Mouse (Mus musculus) embryonic facial prominence, embryonic 11.5 days (tissue): Measurements from ENCODE around the gene Prx. TPM values are rescaled to one million over a fixed set of nuclear protein-coding genes. Genes with fewer than 3 reads are reported as not detected.
A peak's percentile ranks its signal among the peaks of the same experiment; 100 is the strongest.

Source experiments
- ATAC-seq: fragments of 200-750 bp; cut with Nextera tagmentation; replicated peaks from 2 replicates; pipeline ENCODE4 v1.8.0; 2017; ENCODE audit warnings: low read depth; ENCODE audit not compliant: insufficient number of reproducible peaks, low FRiP score, low TSS enrichment
- DNase-seq: peaks from one replicate; pipeline ENCODE4 v3.0.0-alpha.2; 2015; ENCODE audit warnings: low spot score
- H3K27ac ChIP-seq: fragments of 300-500 bp; sonication (generic); replicated peaks from 2 replicates; pipeline ENCODE4 v1.5.1; 2014; ENCODE audit warnings: mild to moderate bottlenecking, low read depth, low read length, control low read depth
- H3K27me3 ChIP-seq: fragments of 300-500 bp; sonication (generic); 2 replicates; pipeline ENCODE4 v1.6.1; 2014; ENCODE audit warnings: mild to moderate bottlenecking, low read length, moderate library complexity, mixed read lengths; ENCODE audit not compliant: control insufficient read depth, insufficient read depth
- H3K36me3 ChIP-seq: fragments of 300-500 bp; sonication (generic); replicated peaks from 2 replicates; pipeline ENCODE4 v1.6.1; 2014; ENCODE audit warnings: low read depth, mild to moderate bottlenecking, low read length, moderate library complexity, mixed read lengths; ENCODE audit not compliant: control insufficient read depth, insufficient read depth
- H3K4me1 ChIP-seq: fragments of 300-500 bp; sonication (generic); 2 replicates; pipeline ENCODE4 v1.6.1; 2014; ENCODE audit warnings: low read length, mixed read lengths; ENCODE audit not compliant: control insufficient read depth, insufficient read depth
- H3K4me2 ChIP-seq: fragments of 300-500 bp; sonication (generic); 2 replicates; pipeline ENCODE4 v1.6.1; 2014; ENCODE audit warnings: low read depth, mild to moderate bottlenecking, control low read depth, low read length, moderate library complexity
- H3K4me3 ChIP-seq: fragments of 300-500 bp; sonication (generic); 2 replicates; pipeline ENCODE4 v1.5.1; 2014; ENCODE audit warnings: low read depth, low read length, control low read depth
- H3K9ac ChIP-seq: fragments of 300-500 bp; sonication (generic); replicated peaks from 2 replicates; pipeline ENCODE4 v1.6.1; 2014; ENCODE audit warnings: mild to moderate bottlenecking, control low read depth, low read length
- H3K9me3 ChIP-seq: fragments of 300-500 bp; sonication (generic); replicated peaks from 2 replicates; pipeline ENCODE4 v1.6.1; 2016; ENCODE audit warnings: mild to moderate bottlenecking, low read length, inconsistent platforms, mixed read lengths; ENCODE audit not compliant: control insufficient read depth
- WGBS: fragments of 180-500 bp; shearing (Covaris S2); extraction: QIAGEN DNeasy Blood & Tissue Kit; methylation state at CpG from one replicate; pipeline ENCODE4 v1.1.7; 2014; 5-methylcytosine and 5-hydroxymethylcytosine counted together
- polyA plus RNA-seq: library from polyadenylated mRNA; unstranded; fragments of >200 nt; fragmentation: Nextera tagmentation; extraction: Ambion mirVana; gene quantifications from 2 replicates; pipeline ENCODE4 v1.2.1, GENCODE M21; 2014

Prx gene
- polyA plus RNA-seq, 1 experiment from 2014 or later: 1.2 TPM

GRCm38 (mm10) chr7:27514961-27515360 is 15.8 kb downstream of the Prx start:
- 78% methylated on average over 9 of the region's 9 CpGs for WGBS
- Histone ChIP-seq H3K27ac (no peak overlapping the region), H3K9me3 (no peaks in the 10 kb centered on the region), H3K9ac (no peak overlapping the region), H3K4me2 (no peak overlapping the region), H3K4me3 (no peak overlapping the region), H3K4me1 (no peaks in the 10 kb centered on the region), H3K36me3 (no peaks in the 10 kb centered on the region), H3K27me3 (no peaks in the 10 kb centered on the region)
- 0 out of 2 replicates have a peak, but pooled peaks have one; percentile 24 for ATAC-seq
- DNase-seq: no peak

- ATAC-seq (no peak), DNase-seq (no peak)
- no peaks in the 10 kb centered on the region for H3K9me3 ChIP-seq
- H3K4me1 ChIP-seq: no peaks in the 10 kb centered on the region
- 86% methylated on average over 9 of the region's 9 CpGs for WGBS
- no peak overlapping the region for H3K27ac ChIP-seq
- H3K4me3 ChIP-seq: no peak overlapping the region
- H3K36me3 ChIP-seq: no peaks in the 10 kb centered on the region
- no peak overlapping the region for H3K4me2 ChIP-seq
- H3K27me3 ChIP-seq: no peaks in the 10 kb centered on the region
- no peak overlapping the region for H3K9ac ChIP-seq
Measured at GRCm38 (mm10) chr7:27518314-27518713, 19.2 kb downstream of the Prx start.

GRCm38 (mm10) chr7:27520104-27520503 is 21.0 kb downstream of the Prx start:
- Histone ChIP-seq H3K9me3 (no peaks in the 10 kb centered on the region), H3K4me3 (no peak overlapping the region), H3K27me3 (no peaks in the 10 kb centered on the region), H3K27ac (no peak overlapping the region), H3K4me1 (no peaks in the 10 kb centered on the region), H3K36me3 (no peaks in the 10 kb centered on the region), H3K4me2 (no peak overlapping the region), H3K9ac (no peak overlapping the region)
- ATAC-seq (no peak), DNase-seq (no peak)

- ATAC-seq: no peak
- H3K9ac ChIP-seq: no peak overlapping the region
- WGBS: 69% methylated on average over 1 of the region's 1 CpGs
Measured at GRCm38 (mm10) chr7:27520599-27520998, 21.5 kb downstream of the Prx start.

GRCm38 (mm10) chr7:27522967-27523366 is 23.8 kb downstream of the Prx start, which contains the start of gene Hipk4:
TSS of gene Hipk4 (plus strand) at chr7:27523267.
- no peaks in the 10 kb centered on the region for H3K9me3 ChIP-seq
- H3K4me3 ChIP-seq: no peak within 1 kb of the TSS
- no peak within 1 kb of the TSS for H3K27ac ChIP-seq
- H3K4me2 ChIP-seq: no peak within 1 kb of the TSS
- ATAC-seq (no peak), DNase-seq (no peak)
- no peaks in the 10 kb centered on the region for H3K27me3 ChIP-seq
- H3K36me3 ChIP-seq: no peaks in the 10 kb centered on the region
- no peaks in the 10 kb centered on the region for H3K4me1 ChIP-seq
- H3K9ac ChIP-seq: no peak within 1 kb of the TSS
- 71% methylated on average over 5 of the region's 5 CpGs for WGBS

More at GRCm38 (mm10) chr7:27520599-27520998, 21.5 kb downstream of the Prx start:
- Histone ChIP-seq H3K9me3 (no peaks in the 10 kb centered on the region), H3K27me3 (no peaks in the 10 kb centered on the region), H3K27ac (no peak overlapping the region), H3K4me1 (no peaks in the 10 kb centered on the region), H3K4me2 (no peak overlapping the region), H3K4me3 (no peak overlapping the region), H3K36me3 (no peaks in the 10 kb centered on the region)
- DNase-seq: no peak

GRCm38 (mm10) chr7:27523805-27524204 is 24.7 kb downstream of the Prx start:
- H3K4me2 ChIP-seq: no peak overlapping the region
- no peak overlapping the region for H3K4me3 ChIP-seq
- DNase-seq: no peak
- no peak overlapping the region for H3K27ac ChIP-seq
- no peak for ATAC-seq
- no peaks in the 10 kb centered on the region for H3K27me3 ChIP-seq
- no peaks in the 10 kb centered on the region for H3K4me1 ChIP-seq
- 93% methylated on average over 13 of the region's 13 CpGs for WGBS
- H3K9ac ChIP-seq: no peak overlapping the region
- no peaks in the 10 kb centered on the region for H3K36me3 ChIP-seq
- H3K9me3 ChIP-seq: no peaks in the 10 kb centered on the region

- no peaks in the 10 kb centered on the region for H3K27me3 ChIP-seq
Measured at GRCm38 (mm10) chr7:27526039-27526827, 27.1 kb downstream of the Prx start.

GRCm38 (mm10) chr7:27529070-27529469 is 29.9 kb downstream of the Prx start:
- H3K4me1 ChIP-seq: no peaks in the 10 kb centered on the region
- WGBS: 83% methylated on average over 21 of the region's 21 CpGs
- H3K4me2 ChIP-seq: no peak overlapping the region
- H3K27me3 ChIP-seq: no peaks in the 10 kb centered on the region
- no peak for ATAC-seq
- H3K27ac ChIP-seq: no peak overlapping the region
- H3K4me3 ChIP-seq: no peak overlapping the region
- no peak overlapping the region for H3K9ac ChIP-seq
- no peaks in the 10 kb centered on the region for H3K9me3 ChIP-seq
- no peaks in the 10 kb centered on the region for H3K36me3 ChIP-seq
- DNase-seq: no peak

More at GRCm38 (mm10) chr7:27526039-27526827, 27.1 kb downstream of the Prx start:
- Histone ChIP-seq H3K4me2 (no peak overlapping the region), H3K9me3 (no peaks in the 10 kb centered on the region), H3K27ac (no peak overlapping the region), H3K4me1 (no peaks in the 10 kb centered on the region), H3K9ac (no peak overlapping the region), H3K36me3 (no peaks in the 10 kb centered on the region), H3K4me3 (no peak overlapping the region)
- DNase-seq (peak; percentile 90), ATAC-seq (peak; percentile 10; the same call in 1 of the 2 replicates)
- WGBS: 31% methylated on average over 10 of the region's 10 CpGs
